Mouse (Mus musculus) brain, embryonic 14.5 days (tissue): ENCODE data around the gene Dclre1a. TPM values are rescaled to one million over a fixed set of nuclear protein-coding genes. Genes with fewer than 3 reads are reported as not detected.

Source experiments
- DNase-seq: peaks from one replicate; pipeline ENCODE4 v3.0.0-alpha.2; 2011; ENCODE audit warnings: low read depth
- CTCF ChIP-seq: fragments of 200-500 bp; IDR thresholded peaks from 2 replicates; pipeline ENCODE4 v1.5.1; 2012; ENCODE audit warnings: inconsistent platforms, mild to moderate bottlenecking, moderate library complexity, borderline replicate concordance; ENCODE audit not compliant: insufficient read depth, insufficient read length; ENCODE audit errors: extremely low read depth
- POLR2A ChIP-seq: fragments of 200-500 bp; IDR thresholded peaks from 2 replicates; pipeline ENCODE4 v1.6.1; 2012; ENCODE audit warnings: mild to moderate bottlenecking, inconsistent platforms, borderline replicate concordance; ENCODE audit not compliant: poor library complexity, insufficient read depth, insufficient read length, severe bottlenecking; ENCODE audit errors: extremely low read depth
- polyA plus RNA-seq: library from polyadenylated mRNA; depleted of rRNA; stranded (reverse); fragments of >200 nt; gene quantifications from 2 replicates; pipeline ENCODE4 v1.2.3, GENCODE M21; 2012; rRNA removed

The Dclre1a gene
- 9.4 and 9.7 TPM in 2 replicates for polyA plus RNA-seq

DNA sequence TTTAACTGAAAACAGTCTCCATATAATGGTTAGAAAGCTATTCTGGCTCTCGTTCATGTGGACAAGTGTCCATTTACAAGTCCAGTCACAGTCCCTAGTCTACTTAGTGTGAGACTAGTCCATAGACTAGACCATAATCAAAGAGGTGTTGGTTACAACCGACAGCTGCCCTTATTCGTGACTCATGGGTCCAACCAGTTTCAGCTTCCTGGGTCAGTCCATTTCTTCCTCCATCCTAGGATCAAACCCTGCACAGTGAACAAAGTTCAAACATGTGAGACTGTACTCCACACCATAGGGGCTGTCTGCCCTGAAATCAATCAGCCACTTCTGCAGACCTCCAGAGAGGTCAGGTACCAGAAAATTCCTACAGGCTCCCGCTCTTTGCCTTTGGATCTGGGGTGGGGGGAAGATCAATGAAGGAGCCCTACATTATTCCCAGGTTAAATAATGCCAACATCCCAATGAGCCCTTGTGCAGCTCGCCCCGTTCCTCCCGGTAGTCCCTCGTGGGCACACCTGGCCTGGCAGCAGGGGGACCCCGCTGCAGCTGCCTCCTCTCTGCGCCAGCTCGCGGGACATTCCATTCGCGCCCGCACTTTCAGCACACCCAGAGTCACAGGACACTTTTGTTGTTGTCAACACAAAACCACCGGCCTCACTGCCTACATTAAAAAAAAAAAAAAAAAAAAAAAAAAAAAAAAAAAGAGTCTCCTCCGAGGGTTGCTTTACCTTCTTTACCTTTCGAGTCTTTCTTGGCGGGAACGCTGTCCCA is at the start of gene Dclre1a:
Gene Dclre1a, minus strand, starts transcription at position 767 of the 774 bp plus-strand sequence.
- TF ChIP-seq CTCF (peak; percentile 24; the same call in 1 of the 2 replicates), POLR2A (peak; percentile 25; the same call in 1 of the 2 replicates)
- peak; percentile 88 for DNase-seq

DNA sequence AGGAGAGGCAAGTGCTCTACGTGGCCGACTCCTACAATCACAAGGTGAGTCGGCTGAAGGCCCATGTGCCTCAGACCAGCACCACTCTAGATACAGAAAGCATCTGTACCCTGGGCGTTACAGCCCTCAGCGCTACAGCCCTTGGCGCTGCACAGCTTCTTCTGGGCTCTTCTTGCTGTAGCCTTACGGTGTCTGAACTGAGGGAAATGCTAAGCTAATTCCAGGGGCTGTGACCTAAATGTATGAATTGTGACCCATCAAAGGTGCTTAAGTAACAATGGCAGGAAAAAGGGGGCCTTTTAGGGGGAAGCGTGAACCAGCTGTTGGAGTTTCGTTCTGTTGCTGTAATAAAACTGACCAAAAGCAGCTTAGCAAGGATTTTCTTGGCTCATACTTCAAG is 44.5 kb upstream of the Dclre1a start:
- TF ChIP-seq POLR2A: no peak
- TF ChIP-seq CTCF: no peak
- DNase-seq: no peak

DNA sequence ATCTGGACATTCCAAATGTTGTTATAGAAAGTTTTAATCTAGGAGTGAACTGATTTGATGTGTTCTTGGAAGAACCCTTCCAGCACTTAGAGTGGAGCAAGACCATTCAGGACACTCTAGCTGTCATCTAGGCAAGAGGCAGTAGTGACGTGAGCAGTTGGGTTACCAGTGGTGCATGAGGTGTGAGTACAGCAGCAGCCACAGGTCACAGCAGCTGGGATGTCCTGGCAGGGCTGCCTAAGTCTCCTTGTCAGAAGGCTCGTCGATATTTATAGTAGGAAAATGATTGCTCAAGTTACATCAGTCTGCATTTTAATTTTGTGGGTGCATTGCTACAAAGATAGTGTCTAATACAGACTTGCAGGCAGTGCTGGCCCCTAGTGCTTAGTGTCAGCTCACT is 42.2 kb upstream of the Dclre1a start:
- DNase-seq: no peak
- no peak for TF ChIP-seq POLR2A

DNA sequence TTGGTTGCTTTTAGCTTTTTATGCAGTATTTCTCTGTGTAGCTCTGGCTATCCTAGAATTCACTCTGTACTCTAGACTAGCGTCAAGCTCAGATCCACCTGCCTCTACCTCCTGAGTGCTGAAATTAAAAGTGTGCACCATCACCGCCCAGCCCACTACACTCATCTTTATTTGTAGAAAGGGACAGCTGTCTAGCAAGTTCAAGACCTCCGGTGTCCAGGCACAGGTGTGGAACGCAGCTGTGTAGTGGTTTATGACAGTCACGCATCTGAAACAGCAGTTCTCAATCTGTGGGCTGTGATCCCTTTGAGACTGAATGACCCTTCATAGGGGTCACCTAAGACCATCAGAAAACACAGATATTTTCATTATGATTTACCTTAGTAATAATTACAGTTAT is 41.4 kb upstream of the Dclre1a start:
- TF ChIP-seq CTCF (no peak), POLR2A (no peak)
- no peak for DNase-seq

DNA sequence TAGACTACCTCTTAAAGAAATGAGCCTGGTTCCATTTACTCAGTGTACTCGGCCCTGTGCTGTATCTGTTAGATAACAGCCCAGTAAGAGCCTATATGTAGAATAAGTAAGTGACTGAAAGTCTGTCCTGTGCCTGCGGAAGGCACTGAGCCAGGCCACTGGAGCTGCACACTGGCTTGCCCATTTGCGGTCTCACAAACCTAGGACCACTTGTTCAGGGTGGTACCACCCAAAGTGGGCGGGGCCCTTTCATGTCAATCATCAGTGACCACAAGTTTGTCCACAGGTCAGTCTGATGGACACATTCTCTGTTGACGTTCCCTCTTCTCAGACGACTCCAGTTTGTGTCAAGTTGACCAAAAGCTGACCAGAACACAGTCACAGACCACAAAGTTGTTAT is 41.0 kb upstream of the Dclre1a start:
- no peak for TF ChIP-seq POLR2A
- TF ChIP-seq CTCF: no peak
- no peak for DNase-seq

DNA sequence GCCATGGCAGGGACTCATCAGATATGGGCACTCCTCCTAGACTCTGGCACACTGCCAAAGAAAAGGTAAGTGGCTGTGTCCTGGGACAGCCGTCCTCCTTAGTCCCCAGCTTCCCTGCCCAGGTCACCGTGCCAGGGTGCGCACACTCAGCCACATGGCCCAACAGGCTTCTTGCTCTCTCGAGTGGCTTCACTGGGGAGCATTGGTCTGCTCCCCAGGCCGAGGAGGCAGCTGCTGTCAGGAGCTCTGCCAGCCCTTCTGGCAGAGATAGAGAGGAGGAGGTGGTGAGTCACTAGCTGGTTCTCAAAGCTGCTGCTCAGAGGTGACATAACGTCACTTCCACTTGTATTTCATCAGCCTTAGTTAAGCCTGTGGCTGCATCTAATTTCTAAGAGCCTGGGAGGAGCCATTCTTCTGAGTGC is 40.2 kb upstream of the Dclre1a start:
- no peak for TF ChIP-seq POLR2A
- no peak for TF ChIP-seq CTCF
- peak; percentile 39 for DNase-seq

DNA sequence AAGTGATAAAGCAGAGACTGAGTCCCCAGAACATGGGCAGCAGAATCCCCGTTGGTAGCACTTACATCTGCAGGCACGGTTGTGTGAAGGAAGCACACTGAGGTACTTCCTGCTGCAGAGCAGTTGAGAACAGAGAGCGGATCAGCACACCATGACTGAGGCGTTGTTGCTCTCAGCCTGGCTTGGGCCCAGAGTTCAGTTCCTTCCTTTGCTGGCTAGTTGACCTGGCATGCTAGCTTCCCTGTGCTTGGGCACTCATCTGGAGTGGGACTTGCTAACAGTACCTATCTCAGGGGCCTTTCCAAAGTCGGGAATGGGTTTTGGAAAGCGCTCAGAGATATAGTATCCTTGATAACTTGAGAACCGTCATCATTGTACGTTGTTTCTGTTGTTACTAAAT is 38.3 kb upstream of the Dclre1a start:
- no peak for TF ChIP-seq CTCF
- TF ChIP-seq POLR2A: no peak

DNA sequence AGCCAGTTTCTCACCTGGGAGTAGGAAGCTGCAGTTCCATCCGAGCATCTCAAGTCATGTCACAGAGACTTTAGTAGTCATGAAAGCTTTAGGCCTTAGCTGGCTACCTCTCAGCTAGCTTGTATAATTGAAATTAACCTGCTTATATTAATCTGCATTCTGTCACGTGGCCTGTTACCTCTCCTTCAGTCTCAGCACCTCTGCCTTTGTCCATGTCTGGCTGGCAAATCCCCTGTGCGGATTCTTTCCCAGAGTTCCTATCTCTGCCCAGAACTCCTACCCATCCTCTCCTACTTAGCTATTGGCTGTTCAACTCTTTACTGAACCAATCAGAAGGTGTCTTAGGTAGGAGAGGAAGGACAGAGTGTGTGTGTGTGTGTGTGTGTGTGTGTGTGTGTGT is 36.3 kb upstream of the Dclre1a start:
- no peak for TF ChIP-seq CTCF
- TF ChIP-seq POLR2A: no peak
- DNase-seq: no peak

More for the DNA sequence above, 38.3 kb upstream of the Dclre1a start:
- DNase-seq: no peak

DNA sequence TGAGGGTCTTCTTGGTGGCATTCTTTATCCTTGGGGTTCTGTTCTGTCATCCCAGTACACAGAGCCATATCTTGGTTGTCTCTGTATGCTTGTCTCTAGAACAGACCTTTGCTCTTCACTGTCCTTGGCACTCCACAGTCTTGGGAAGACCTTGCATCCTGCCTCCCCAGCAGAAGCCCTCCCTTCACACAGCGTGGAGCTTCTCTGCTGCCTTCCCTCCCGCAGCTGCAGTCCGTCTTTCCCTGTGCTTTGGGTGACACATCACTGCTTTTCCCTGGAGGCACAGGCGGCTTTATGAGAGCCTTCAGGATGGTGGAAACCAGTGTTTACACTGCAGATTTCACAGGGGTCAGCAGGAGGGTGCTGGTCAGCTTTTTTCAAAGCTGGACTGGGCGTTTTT is 35.8 kb upstream of the Dclre1a start:
- no peak for DNase-seq
- TF ChIP-seq CTCF: no peak
- no peak for TF ChIP-seq POLR2A

DNA sequence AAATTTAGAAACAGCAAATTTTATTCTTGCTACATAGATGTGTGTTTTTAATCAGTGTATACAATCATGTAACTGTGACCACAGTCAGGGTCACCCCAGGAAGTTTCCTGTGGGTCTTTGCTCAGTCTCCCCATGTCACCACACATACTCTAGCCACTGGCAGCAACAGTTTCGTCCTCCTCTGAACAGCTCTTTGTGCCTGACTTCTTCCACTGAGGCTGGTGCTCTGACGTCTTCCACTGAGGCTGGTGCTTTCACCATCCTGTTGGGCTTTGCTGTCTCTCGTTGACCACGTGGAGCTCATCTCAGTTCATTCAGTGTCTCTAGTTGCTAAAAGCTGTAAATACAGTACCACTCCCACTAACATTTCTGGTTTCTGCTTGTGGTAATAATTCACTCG is 34.0 kb upstream of the Dclre1a start:
- TF ChIP-seq POLR2A: no peak
- no peak for DNase-seq

DNA sequence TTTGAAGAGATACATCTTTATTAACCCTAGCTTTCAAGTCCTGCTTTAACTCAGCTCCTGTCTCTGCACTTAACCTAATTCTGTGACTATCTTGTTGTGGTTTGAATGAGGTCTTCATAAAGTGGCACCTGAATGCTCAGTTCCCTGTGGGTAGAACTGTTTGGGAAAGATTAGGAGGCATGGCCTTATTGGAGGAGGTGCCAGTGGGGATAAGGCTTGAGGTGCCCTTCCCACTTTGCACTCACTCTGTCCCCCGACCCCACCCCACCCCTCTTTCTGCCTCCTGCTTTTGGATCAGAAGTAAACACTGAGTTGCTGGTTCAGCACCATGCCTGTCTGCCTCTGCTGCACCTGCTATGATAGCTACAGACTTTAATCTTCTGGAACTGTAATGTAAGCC is 29.8 kb upstream of the Dclre1a start:
- DNase-seq: no peak
- TF ChIP-seq POLR2A (no peak), CTCF (no peak)

DNA sequence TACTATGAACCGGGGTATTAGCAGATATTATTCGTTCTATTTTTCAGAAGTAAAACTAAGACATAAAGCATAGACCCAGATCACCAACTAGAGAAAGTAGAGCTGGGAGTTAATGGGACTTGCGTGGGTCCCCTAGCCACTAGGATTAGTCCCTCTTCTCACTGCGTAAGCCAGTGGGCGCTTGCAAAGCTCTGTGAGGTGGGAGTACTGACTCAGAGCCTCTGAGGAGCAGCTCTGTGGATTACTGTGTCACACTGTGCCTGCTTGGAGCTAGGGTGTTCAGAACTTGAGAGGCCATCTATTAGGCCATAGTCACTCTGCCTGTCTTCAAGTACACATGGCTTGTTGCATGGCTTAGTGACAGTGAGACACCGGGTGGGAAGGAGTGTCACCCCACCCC is 25.2 kb upstream of the Dclre1a start:
- TF ChIP-seq CTCF: no peak
- no peak for TF ChIP-seq POLR2A
- DNase-seq: no peak

DNA sequence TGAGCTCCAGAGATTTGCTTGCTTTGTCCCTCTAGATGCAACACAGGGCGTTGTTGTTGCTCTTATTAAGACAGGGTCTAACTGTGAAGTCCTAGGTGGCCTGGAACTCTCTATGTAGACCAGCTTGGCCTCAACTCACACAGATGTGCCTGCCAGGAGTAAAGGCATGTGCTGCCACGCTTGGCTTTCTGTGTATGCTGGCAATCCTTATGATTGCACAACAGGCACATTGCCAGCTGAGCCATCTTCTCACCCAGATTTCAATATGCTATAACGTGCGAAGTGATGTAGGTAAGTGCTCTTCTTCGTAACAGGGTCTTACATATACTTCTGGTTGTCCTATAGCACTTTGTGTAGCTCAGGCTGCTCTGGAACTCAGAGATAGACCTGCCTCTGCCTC is 23.9 kb upstream of the Dclre1a start:
- no peak for TF ChIP-seq CTCF
- no peak for TF ChIP-seq POLR2A
- DNase-seq: no peak

DNA sequence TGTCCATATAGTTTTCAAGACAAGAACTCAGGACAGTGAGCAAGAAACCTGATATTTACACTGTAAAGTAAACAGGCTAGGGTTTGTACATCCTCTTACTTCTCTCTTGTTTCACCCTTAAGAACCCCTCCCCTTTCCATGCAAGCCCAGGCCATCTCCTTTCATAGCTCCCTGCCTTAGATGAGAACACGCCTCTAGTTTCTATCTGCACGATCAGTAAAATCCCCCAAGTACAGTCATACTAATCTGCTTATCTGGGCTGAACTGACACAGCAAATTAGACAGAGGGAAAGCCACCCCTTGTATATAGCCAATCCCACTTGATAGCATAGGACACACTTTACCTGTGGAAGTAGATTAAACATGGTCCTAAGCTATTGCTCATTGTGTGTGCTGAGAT is 23.2 kb upstream of the Dclre1a start:
- DNase-seq: no peak
- TF ChIP-seq CTCF (no peak), POLR2A (no peak)
